Mouse (Mus musculus): ENCODE measurements around the gene Zdhhc12. TPM values are rescaled to one million over a fixed set of nuclear protein-coding genes. Genes with fewer than 3 reads are reported as not detected.
A peak's percentile ranks its signal among the peaks of the same experiment; 100 is the strongest.

The Zdhhc12 gene
- polyA plus RNA-seq, 1 experiment from 2014 or later = 26.9 TPM

DNA sequence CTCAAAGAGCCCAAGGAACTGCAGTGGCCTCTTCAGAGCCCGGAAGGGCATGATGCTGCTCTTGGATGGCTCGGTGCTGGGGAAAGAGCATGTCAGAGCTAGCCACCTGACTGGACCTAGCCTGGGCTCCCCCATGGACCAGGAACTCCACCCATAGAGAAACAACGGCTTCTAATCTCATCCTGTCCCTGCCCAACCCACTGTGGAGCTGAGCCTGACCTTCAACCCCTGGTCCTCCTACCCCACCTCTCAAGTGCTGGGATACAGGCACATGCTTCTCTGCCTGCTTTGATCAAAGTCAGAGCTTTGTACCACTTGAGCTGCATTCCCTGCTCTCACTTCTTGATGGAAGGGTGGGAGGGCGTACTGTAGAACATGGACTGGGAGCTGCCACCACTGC is 14.8 kb upstream of the Zdhhc12 start:
- no peak for ATAC-seq
- H3K27me3 ChIP-seq (ENCODE audit: control insufficient read depth, insufficient read depth, low read depth, low read length) = no peaks in the 10 kb centered on the region
- no peak overlapping the region for H3K4me3 ChIP-seq (ENCODE audit: low read depth, low read length)
- no peak overlapping the region for H3K4me2 ChIP-seq (ENCODE audit: low read length)
- WGBS = 95% methylated on average over 4 of the region's 4 CpGs
- H3K4me1 ChIP-seq (ENCODE audit: control insufficient read depth, insufficient read depth, low read length) = no peaks in the 10 kb centered on the region
- no peaks in the 10 kb centered on the region for H3K9me3 ChIP-seq (replicated peaks; ENCODE audit: control insufficient read depth, low read length, poor library complexity, severe bottlenecking)
- H3K27ac ChIP-seq (ENCODE audit: low read length) = no peak overlapping the region
- H3K36me3 ChIP-seq (ENCODE audit: control insufficient read depth, insufficient read depth, low read length) = peaks cover 51% of the 10 kb centered on the region
- H3K9ac ChIP-seq (ENCODE audit: low read depth, low read length) = no peak overlapping the region

DNA sequence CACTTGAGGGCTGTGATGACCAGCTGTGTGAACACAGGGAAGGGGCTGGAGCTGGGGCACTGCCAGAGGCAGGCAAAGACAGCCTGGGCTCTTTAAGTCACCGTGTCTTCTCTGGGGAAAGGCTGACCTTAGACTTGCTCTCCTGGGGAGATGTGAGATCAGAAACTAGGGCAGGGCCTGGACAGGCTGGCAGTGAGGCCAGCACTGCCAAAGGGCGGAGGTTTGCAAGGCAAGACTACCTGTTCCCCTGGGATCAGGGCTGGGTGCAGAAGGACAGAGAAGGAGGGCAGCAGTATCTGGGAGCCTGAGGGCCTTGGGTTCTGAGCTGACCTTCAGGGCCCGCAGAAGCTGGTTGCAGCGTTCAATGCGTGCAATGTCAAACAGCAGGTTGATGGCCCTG is 14.2 kb upstream of the Zdhhc12 start:
- H3K4me1 ChIP-seq (ENCODE audit: control insufficient read depth, insufficient read depth, low read length) = no peaks in the 10 kb centered on the region
- 95% methylated on average over 5 of the region's 5 CpGs for WGBS
- no peak overlapping the region for H3K4me2 ChIP-seq (ENCODE audit: low read length)

DNA sequence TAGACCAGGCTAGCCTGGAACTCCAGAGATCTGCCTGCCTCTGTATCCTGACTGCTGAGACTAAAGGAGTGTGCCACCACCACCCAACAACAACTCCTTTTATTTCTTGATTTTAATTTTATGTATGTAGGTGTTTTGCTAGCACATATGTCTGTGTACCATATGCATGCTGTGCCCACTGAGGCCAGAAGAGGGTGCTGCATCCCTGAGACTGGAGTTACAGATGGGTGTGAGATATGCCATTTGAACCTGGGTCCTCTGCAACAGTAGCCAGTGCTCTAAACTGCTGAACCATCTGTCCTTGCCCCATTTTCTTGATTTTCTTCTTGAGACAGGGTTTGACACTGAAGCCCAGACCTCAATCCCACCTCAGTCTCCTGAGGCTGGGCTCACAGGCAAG is 12.9 kb upstream of the Zdhhc12 start:
- H3K9me3 ChIP-seq (replicated peaks; ENCODE audit: control insufficient read depth, low read length, poor library complexity, severe bottlenecking) = no peaks in the 10 kb centered on the region
- no peak overlapping the region for H3K4me3 ChIP-seq (ENCODE audit: low read depth, low read length)
- no peak overlapping the region for H3K27ac ChIP-seq (ENCODE audit: low read length)
- no peaks in the 10 kb centered on the region for H3K27me3 ChIP-seq (ENCODE audit: control insufficient read depth, insufficient read depth, low read depth, low read length)
- H3K4me1 ChIP-seq (ENCODE audit: control insufficient read depth, insufficient read depth, low read length) = no peaks in the 10 kb centered on the region
- H3K36me3 ChIP-seq (ENCODE audit: control insufficient read depth, insufficient read depth, low read length) = peaks cover 45% of the 10 kb centered on the region
- no peak for ATAC-seq
- no peak overlapping the region for H3K9ac ChIP-seq (ENCODE audit: low read depth, low read length)
- H3K4me2 ChIP-seq (ENCODE audit: low read length) = no peak overlapping the region

More for the DNA sequence above, 14.2 kb upstream of the Zdhhc12 start:
- no peak overlapping the region for H3K4me3 ChIP-seq (ENCODE audit: low read depth, low read length)
- H3K9ac ChIP-seq (ENCODE audit: low read depth, low read length) = no peak overlapping the region
- H3K27me3 ChIP-seq (ENCODE audit: control insufficient read depth, insufficient read depth, low read depth, low read length) = no peaks in the 10 kb centered on the region
- no peak overlapping the region for H3K27ac ChIP-seq (ENCODE audit: low read length)
- no peaks in the 10 kb centered on the region for H3K9me3 ChIP-seq (replicated peaks; ENCODE audit: control insufficient read depth, low read length, poor library complexity, severe bottlenecking)
- ATAC-seq = no peak
- H3K36me3 ChIP-seq (ENCODE audit: control insufficient read depth, insufficient read depth, low read length) = peaks cover 52% of the 10 kb centered on the region

DNA sequence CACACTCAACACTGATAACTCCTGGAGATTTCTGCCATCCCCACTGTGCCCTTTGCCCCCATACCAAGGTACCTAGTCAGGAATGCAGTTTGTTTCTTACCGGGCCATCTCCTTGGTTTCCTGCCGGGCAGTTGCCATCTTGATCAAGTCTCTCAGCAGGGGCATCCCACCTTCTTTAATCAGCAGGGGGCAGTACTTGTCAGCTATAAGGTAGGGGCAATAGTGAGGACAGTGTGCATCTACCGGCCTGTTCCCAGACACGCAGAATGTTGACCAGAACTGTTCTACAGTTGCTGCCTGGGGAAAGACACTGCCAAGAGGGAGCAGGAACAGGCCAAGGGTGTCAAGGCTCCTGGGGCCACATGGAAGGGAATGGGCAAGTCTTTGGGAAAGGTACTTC is 6.8 kb upstream of the Zdhhc12 start:
- no peaks in the 10 kb centered on the region for H3K9me3 ChIP-seq (replicated peaks; ENCODE audit: control insufficient read depth, low read length, poor library complexity, severe bottlenecking)
- H3K27ac ChIP-seq (ENCODE audit: low read length) = no peak overlapping the region
- H3K9ac ChIP-seq (ENCODE audit: low read depth, low read length) = no peak overlapping the region
- no peaks in the 10 kb centered on the region for H3K4me1 ChIP-seq (ENCODE audit: control insufficient read depth, insufficient read depth, low read length)
- no peak for ATAC-seq
- H3K27me3 ChIP-seq (ENCODE audit: control insufficient read depth, insufficient read depth, low read depth, low read length) = no peaks in the 10 kb centered on the region
- 82% methylated on average over 4 of the region's 4 CpGs for WGBS
- no peak overlapping the region for H3K4me2 ChIP-seq (ENCODE audit: low read length)
- H3K4me3 ChIP-seq (ENCODE audit: low read depth, low read length) = no peak overlapping the region
- H3K36me3 ChIP-seq (ENCODE audit: control insufficient read depth, insufficient read depth, low read length) = peaks cover 21% of the 10 kb centered on the region

DNA sequence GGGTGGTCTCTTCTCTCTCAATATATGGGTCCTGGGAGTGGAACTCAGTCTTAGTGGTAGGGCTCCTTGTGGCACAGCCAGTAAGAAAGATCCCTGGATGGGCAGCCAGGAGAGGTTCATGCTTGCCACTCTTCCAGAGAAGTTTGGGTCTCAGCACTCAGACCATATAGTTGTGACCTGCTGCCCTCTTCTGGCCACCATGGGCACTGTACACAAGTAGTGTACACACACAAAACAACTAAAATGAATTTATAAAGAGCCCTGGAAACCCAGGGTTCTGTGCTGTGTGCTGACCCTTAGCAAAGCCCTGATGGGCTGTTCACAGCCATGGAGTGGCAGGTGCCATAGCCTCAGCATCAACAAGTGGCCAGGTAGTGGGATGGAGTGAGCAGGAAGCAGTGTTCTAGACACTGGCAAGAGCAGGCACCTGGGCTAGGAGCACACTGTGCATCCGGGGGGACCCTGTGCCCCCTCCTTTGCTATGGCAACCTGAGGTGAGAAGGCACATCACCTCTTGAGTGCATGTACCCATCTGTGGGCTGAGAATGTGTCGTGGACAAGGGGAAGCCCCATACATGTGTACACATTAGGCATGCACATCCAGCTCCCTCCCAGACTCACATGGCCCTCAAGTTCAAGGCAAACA is 2.6 kb upstream of the Zdhhc12 start:
- no peak overlapping the region for H3K4me2 ChIP-seq (ENCODE audit: low read length)
- no peaks in the 10 kb centered on the region for H3K9me3 ChIP-seq (replicated peaks; ENCODE audit: control insufficient read depth, low read length, poor library complexity, severe bottlenecking)
- WGBS = 85% methylated on average over 2 of the region's 2 CpGs
- no peak for ATAC-seq
- no peaks in the 10 kb centered on the region for H3K27me3 ChIP-seq (ENCODE audit: control insufficient read depth, insufficient read depth, low read depth, low read length)
- H3K4me1 ChIP-seq (ENCODE audit: control insufficient read depth, insufficient read depth, low read length) = peaks cover 12% of the 10 kb centered on the region
- peaks cover 8% of the 10 kb centered on the region; the same call in 1 of the 2 replicates for H3K36me3 ChIP-seq (ENCODE audit: control insufficient read depth, insufficient read depth, low read length)
- no peak overlapping the region for H3K9ac ChIP-seq (ENCODE audit: low read depth, low read length)
- H3K27ac ChIP-seq (ENCODE audit: low read length) = no peak overlapping the region
- no peak overlapping the region for H3K4me3 ChIP-seq (ENCODE audit: low read depth, low read length)

DNA sequence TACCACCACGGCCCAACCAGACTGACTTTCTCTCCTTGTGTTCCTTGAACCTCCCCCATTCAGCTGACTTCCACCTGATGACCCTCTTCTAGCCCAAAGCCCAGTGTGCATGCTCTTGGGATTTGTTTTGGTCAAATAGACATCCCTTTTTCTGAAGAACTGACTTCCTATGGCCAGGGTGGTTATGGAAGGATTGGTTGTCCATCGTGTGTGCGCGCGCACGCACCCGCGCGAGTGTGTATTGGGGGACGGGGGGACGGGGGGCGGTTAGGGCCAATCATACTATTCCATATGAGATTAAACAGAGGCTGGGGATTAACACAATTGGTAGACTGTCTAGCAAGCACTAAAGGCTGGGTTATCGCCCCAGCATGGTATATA is 750 bp upstream of the Zdhhc12 start:
- peak; percentile 7 for ATAC-seq
- Histone ChIP-seq H3K36me3 (ENCODE audit: control insufficient read depth, insufficient read depth, low read length) (peaks cover 6% of the 10 kb centered on the region; the same call in 1 of the 2 replicates), H3K27ac (ENCODE audit: low read length) (peak overlapping the region; percentile 57), H3K9me3 (replicated peaks; ENCODE audit: control insufficient read depth, low read length, poor library complexity, severe bottlenecking) (no peaks in the 10 kb centered on the region), H3K27me3 (ENCODE audit: control insufficient read depth, insufficient read depth, low read depth, low read length) (no peaks in the 10 kb centered on the region), H3K9ac (ENCODE audit: low read depth, low read length) (peak overlapping the region; percentile 71), H3K4me1 (ENCODE audit: control insufficient read depth, insufficient read depth, low read length) (peaks cover 12% of the 10 kb centered on the region), H3K4me3 (ENCODE audit: low read depth, low read length) (peak overlapping the region; percentile 65), H3K4me2 (ENCODE audit: low read length) (peak overlapping the region; percentile 93)
- 3% methylated on average over 13 of the region's 13 CpGs for WGBS

DNA sequence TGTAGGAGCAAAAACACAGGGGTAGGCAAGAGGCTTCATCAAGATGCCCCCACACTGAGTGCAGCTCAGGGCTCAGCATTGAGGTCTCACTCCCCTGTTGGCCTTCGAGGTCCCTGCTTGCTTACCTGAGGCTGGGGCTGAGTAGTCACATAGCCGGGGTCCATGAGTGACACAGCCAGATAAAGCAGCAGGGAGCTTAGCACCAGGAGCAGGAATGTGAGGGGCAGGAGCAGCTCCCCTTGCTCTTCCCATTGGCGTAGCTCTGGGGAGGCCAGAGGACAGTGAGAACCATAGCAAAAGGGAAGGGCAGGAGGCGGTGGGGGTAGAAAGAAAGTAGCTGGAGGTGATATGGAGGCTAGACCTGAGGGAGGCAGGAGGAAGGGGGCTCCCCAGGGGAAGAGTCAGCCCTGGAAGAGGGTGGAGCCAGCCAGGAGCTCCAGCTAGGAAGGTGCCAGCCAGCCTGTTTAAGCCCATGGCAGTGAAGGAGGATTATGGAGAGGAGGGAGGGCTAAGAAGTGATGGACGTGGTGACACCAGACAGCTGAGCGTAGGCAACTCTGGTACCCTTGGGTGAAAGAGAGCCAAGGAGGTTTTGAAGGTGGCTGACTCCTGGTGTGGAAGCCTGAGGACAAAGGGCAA is 1.0 kb downstream of the Zdhhc12 start:
- Histone ChIP-seq H3K4me3 (ENCODE audit: low read depth, low read length) (peak overlapping the region; percentile 65; the same call in 1 of the 2 replicates), H3K27ac (ENCODE audit: low read length) (no peak overlapping the region), H3K4me1 (ENCODE audit: control insufficient read depth, insufficient read depth, low read length) (peaks cover 12% of the 10 kb centered on the region), H3K36me3 (ENCODE audit: control insufficient read depth, insufficient read depth, low read length) (peaks cover 3% of the 10 kb centered on the region; the same call in 1 of the 2 replicates), H3K4me2 (ENCODE audit: low read length) (peak overlapping the region; percentile 93), H3K27me3 (ENCODE audit: control insufficient read depth, insufficient read depth, low read depth, low read length) (no peaks in the 10 kb centered on the region), H3K9me3 (replicated peaks; ENCODE audit: control insufficient read depth, low read length, poor library complexity, severe bottlenecking) (no peaks in the 10 kb centered on the region), H3K9ac (ENCODE audit: low read depth, low read length) (no peak overlapping the region)
- WGBS = 57% methylated on average over 6 of the region's 6 CpGs
- ATAC-seq = no peak

DNA sequence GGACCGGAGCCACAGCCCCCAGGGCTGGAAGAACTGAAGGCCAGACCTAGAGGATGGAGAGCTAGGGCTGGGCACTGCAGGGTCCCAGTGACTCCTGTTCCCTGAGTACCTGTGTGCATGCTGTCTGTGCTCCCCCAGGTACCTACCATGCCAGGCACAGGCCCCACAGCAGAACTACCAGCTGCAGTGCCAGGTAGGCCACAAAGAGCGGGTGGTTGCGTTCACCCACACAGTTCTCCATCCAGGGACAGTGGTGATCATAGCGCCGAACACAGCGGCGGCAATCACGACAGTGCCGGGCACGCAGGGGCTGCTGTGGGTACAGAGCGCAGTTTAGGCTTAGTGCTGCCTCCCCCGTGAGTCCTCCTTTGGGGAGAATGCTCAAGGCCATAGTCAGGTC is 1.9 kb downstream of the Zdhhc12 start:
- no peak for ATAC-seq
- Histone ChIP-seq H3K4me3 (ENCODE audit: low read depth, low read length) (no peak overlapping the region), H3K4me1 (ENCODE audit: control insufficient read depth, insufficient read depth, low read length) (peaks cover 12% of the 10 kb centered on the region), H3K27ac (ENCODE audit: low read length) (no peak overlapping the region), H3K9ac (ENCODE audit: low read depth, low read length) (no peak overlapping the region), H3K4me2 (ENCODE audit: low read length) (no peak overlapping the region), H3K36me3 (ENCODE audit: control insufficient read depth, insufficient read depth, low read length) (peaks cover 3% of the 10 kb centered on the region; the same call in 1 of the 2 replicates), H3K27me3 (ENCODE audit: control insufficient read depth, insufficient read depth, low read depth, low read length) (no peaks in the 10 kb centered on the region), H3K9me3 (replicated peaks; ENCODE audit: control insufficient read depth, low read length, poor library complexity, severe bottlenecking) (no peaks in the 10 kb centered on the region)
- WGBS = 96% methylated on average over 12 of the region's 12 CpGs

DNA sequence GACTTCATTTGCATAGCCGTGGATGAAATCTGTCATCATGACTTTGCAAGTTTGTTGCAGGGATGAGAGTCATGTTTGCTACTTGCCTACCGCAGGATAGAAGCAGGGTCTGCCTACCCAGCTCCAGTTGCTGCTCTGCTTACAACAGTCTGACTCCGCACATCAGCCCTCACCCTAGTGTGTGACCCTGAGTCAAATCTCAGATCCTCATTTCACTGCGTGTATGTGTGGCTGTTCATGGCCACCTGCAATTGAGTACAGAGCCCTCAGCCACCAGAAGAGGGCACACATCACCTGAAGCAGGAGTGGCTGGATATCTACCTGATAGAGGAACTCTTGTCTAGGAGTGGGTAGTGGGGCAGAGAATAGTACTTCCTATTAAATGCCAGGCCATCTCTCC is 6.1 kb downstream of the Zdhhc12 start:
- H3K4me1 ChIP-seq (ENCODE audit: control insufficient read depth, insufficient read depth, low read length) = peaks cover 3% of the 10 kb centered on the region; the same call in 1 of the 2 replicates
- H3K4me2 ChIP-seq (ENCODE audit: low read length) = no peak overlapping the region
- H3K4me3 ChIP-seq (ENCODE audit: low read depth, low read length) = no peak overlapping the region
- H3K36me3 ChIP-seq (ENCODE audit: control insufficient read depth, insufficient read depth, low read length) = peaks cover 3% of the 10 kb centered on the region; the same call in 1 of the 2 replicates
- no peaks in the 10 kb centered on the region for H3K27me3 ChIP-seq (ENCODE audit: control insufficient read depth, insufficient read depth, low read depth, low read length)
- no peak overlapping the region for H3K9ac ChIP-seq (ENCODE audit: low read depth, low read length)
- no peaks in the 10 kb centered on the region for H3K9me3 ChIP-seq (replicated peaks; ENCODE audit: control insufficient read depth, low read length, poor library complexity, severe bottlenecking)
- H3K27ac ChIP-seq (ENCODE audit: low read length) = no peak overlapping the region
- WGBS = 94% methylated on average over 4 of the region's 4 CpGs
- ATAC-seq = no peak
